Mouse (Mus musculus) heart, embryonic 16.5 days (tissue): ENCODE data around the gene Mycn. TPM values are rescaled to one million over a fixed set of nuclear protein-coding genes. Genes with fewer than 3 reads are reported as not detected.

Experiments used
- ATAC-seq: fragments of 200-750 bp; cut with Nextera tagmentation; replicated peaks from 2 replicates; pipeline ENCODE4 v1.8.0; 2017; ENCODE audit warnings: moderate number of reproducible peaks; ENCODE audit not compliant: insufficient read depth, low FRiP score; ENCODE audit errors: extremely low read depth
- H3K27ac ChIP-seq: fragments of 300-500 bp; sonication (generic); 2 replicates; pipeline ENCODE4 v1.5.1; 2014; ENCODE audit warnings: mild to moderate bottlenecking, low read length, control low read depth, moderate library complexity
- H3K27me3 ChIP-seq: fragments of 300-500 bp; sonication (generic); 2 replicates; pipeline ENCODE4 v1.6.1; 2014; ENCODE audit warnings: low read length, mixed read lengths; ENCODE audit not compliant: control insufficient read depth, insufficient read depth
- H3K36me3 ChIP-seq: fragments of 300-500 bp; sonication (generic); 2 replicates; pipeline ENCODE4 v1.6.1; 2014; ENCODE audit not compliant: control insufficient read depth, insufficient read depth
- H3K4me1 ChIP-seq: fragments of 300-500 bp; sonication (generic); 2 replicates; pipeline ENCODE4 v1.6.1; 2014; ENCODE audit warnings: low read length, mixed read lengths; ENCODE audit not compliant: control insufficient read depth, insufficient read depth
- H3K4me2 ChIP-seq: fragments of 300-500 bp; sonication (generic); 2 replicates; pipeline ENCODE4 v1.6.1; 2014; ENCODE audit warnings: low read depth, mild to moderate bottlenecking, control low read depth, low read length
- H3K4me3 ChIP-seq: fragments of 300-500 bp; sonication (generic); 2 replicates; pipeline ENCODE4 v1.5.1; 2014; ENCODE audit warnings: mild to moderate bottlenecking, control low read depth, low read length
- H3K9ac ChIP-seq: fragments of 300-500 bp; sonication (generic); 2 replicates; pipeline ENCODE4 v1.6.1; 2014; ENCODE audit warnings: low read length, control low read depth
- H3K9me3 ChIP-seq: fragments of 300-500 bp; sonication (generic); replicated peaks from 2 replicates; pipeline ENCODE4 v1.6.1; 2016; ENCODE audit warnings: low read length; ENCODE audit not compliant: control insufficient read depth
- WGBS: fragments of 180-500 bp; shearing (Covaris S2); extraction: QIAGEN DNeasy Blood & Tissue Kit; methylation state at CpG from one replicate; pipeline ENCODE4 v1.1.7; 2014; 5-methylcytosine and 5-hydroxymethylcytosine counted together
- polyA plus RNA-seq: library from polyadenylated mRNA; unstranded; fragments of >200 nt; fragmentation: Nextera tagmentation; extraction: Ambion mirVana; gene quantifications from 2 replicates; pipeline ENCODE4 v1.2.1, GENCODE M21; 2015

Gene Mycn
- polyA plus RNA-seq, 1 experiment from 2014 or later = 31.3 TPM

GRCm38 (mm10) chr12:12937088-12937487 is 4.6 kb downstream of the Mycn start:
- WGBS = 72% methylated on average over 30 of the region's 30 CpGs
- ATAC-seq = no peak
- Histone ChIP-seq H3K9ac (no peak overlapping the region), H3K27ac (no peak overlapping the region), H3K27me3 (no peaks in the 10 kb centered on the region), H3K4me3 (no peak overlapping the region), H3K4me1 (peaks cover 15% of the 10 kb centered on the region), H3K4me2 (peak overlapping the region; percentile 93; the same call in 1 of the 2 replicates), H3K36me3 (peaks cover 18% of the 10 kb centered on the region), H3K9me3 (no peaks in the 10 kb centered on the region)

DNA sequence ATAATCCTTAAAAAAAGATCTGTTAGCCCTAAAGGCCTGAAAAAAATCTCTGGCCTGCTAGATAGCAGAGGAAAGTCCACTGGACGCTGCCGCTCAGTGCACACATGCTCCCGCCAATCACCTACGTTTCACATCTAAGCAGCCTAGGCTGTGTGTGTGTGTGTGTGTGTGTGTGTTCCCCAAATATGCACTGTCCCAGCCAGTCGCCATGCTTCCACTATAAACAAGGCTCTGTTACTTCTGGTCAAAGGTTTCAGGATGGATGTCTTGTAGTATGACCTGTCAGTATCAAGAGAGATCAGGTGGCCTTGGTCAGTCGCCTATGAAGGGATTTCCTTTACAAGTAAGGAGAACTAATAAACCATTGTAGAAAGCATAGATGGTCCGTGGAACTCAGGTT is 9.5 kb downstream of the Mycn start:
- 78% methylated on average over 7 of the region's 7 CpGs for WGBS

GRCm38 (mm10) chr12:12928239-12928638 is 13.5 kb downstream of the Mycn start:
- Histone ChIP-seq H3K9ac (no peak overlapping the region), H3K36me3 (no peaks in the 10 kb centered on the region), H3K27ac (no peak overlapping the region), H3K27me3 (no peaks in the 10 kb centered on the region), H3K4me3 (no peak overlapping the region), H3K4me2 (no peak overlapping the region), H3K4me1 (no peaks in the 10 kb centered on the region), H3K9me3 (peaks cover 3% of the 10 kb centered on the region)
- ATAC-seq = no peak
- 75% methylated on average over 3 of the region's 3 CpGs for WGBS

More for the DNA sequence above, 9.5 kb downstream of the Mycn start:
- Histone ChIP-seq H3K4me2 (no peak overlapping the region), H3K4me3 (no peak overlapping the region), H3K36me3 (peaks cover 15% of the 10 kb centered on the region), H3K9ac (no peak overlapping the region), H3K27me3 (no peaks in the 10 kb centered on the region), H3K4me1 (peaks cover 5% of the 10 kb centered on the region; the same call in 1 of the 2 replicates), H3K9me3 (no peaks in the 10 kb centered on the region), H3K27ac (no peak overlapping the region)
- ATAC-seq = no peak

GRCm38 (mm10) chr12:12926975-12927527 is 14.7 kb downstream of the Mycn start:
- no peak for ATAC-seq
- H3K4me1 ChIP-seq = no peaks in the 10 kb centered on the region
- H3K9me3 ChIP-seq = peaks cover 3% of the 10 kb centered on the region
- no peak overlapping the region for H3K27ac ChIP-seq
- H3K4me3 ChIP-seq = no peak overlapping the region
- no peaks in the 10 kb centered on the region for H3K27me3 ChIP-seq
- WGBS = 92% methylated on average over 3 of the region's 3 CpGs
- H3K9ac ChIP-seq = no peak overlapping the region
- no peak overlapping the region for H3K4me2 ChIP-seq
- H3K36me3 ChIP-seq = no peaks in the 10 kb centered on the region

DNA sequence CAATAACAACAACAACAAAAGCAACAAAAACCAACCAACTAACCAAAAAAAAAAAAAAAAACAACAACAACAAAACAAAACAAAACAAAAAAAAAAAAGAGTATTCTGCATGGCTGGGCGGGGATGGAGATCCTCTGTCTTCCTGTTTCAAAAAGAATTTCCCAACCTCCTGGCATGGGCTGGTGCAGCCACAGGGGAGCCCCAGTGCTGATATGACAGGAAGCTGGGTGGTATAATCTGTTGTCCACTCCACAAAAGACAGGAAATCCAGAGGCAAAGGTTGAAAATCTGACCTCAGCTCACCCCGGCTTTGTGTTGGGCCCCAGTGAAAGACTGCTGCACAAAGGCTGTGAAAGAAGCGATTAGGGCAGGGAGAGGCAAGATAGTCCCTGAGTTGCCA is 17.3 kb downstream of the Mycn start:
- WGBS = 71% methylated on average over 3 of the region's 3 CpGs
- Histone ChIP-seq H3K36me3 (no peaks in the 10 kb centered on the region), H3K27me3 (no peaks in the 10 kb centered on the region), H3K4me3 (no peak overlapping the region), H3K27ac (no peak overlapping the region), H3K9ac (no peak overlapping the region), H3K9me3 (peaks cover 3% of the 10 kb centered on the region), H3K4me1 (peaks cover 2% of the 10 kb centered on the region; the same call in 1 of the 2 replicates), H3K4me2 (no peak overlapping the region)
- no peak for ATAC-seq

GRCm38 (mm10) chr12:12920166-12921157 is 21.3 kb downstream of the Mycn start:
- Histone ChIP-seq H3K27ac (no peak overlapping the region), H3K4me1 (peaks cover 2% of the 10 kb centered on the region; the same call in 1 of the 2 replicates), H3K4me2 (no peak overlapping the region), H3K27me3 (no peaks in the 10 kb centered on the region), H3K4me3 (no peak overlapping the region), H3K36me3 (no peaks in the 10 kb centered on the region), H3K9ac (no peak overlapping the region), H3K9me3 (no peaks in the 10 kb centered on the region)
- ATAC-seq = no peak
- WGBS = 39% methylated on average over 12 of the region's 12 CpGs

- Histone ChIP-seq H3K4me2 (no peak overlapping the region), H3K9ac (no peak overlapping the region), H3K4me1 (peaks cover 2% of the 10 kb centered on the region; the same call in 1 of the 2 replicates), H3K27me3 (no peaks in the 10 kb centered on the region), H3K36me3 (no peaks in the 10 kb centered on the region), H3K9me3 (no peaks in the 10 kb centered on the region), H3K4me3 (no peak overlapping the region), H3K27ac (no peak overlapping the region)
- 34% methylated on average over 9 of the region's 9 CpGs for WGBS
- ATAC-seq = no peak
Observed at GRCm38 (mm10) chr12:12916298-12916697, 25.4 kb downstream of the Mycn start.

- ATAC-seq = no peak
- Histone ChIP-seq H3K36me3 (no peaks in the 10 kb centered on the region), H3K4me2 (no peak overlapping the region), H3K9me3 (no peaks in the 10 kb centered on the region), H3K4me1 (no peaks in the 10 kb centered on the region), H3K27ac (no peak overlapping the region), H3K9ac (no peak overlapping the region), H3K27me3 (no peaks in the 10 kb centered on the region), H3K4me3 (no peak overlapping the region)
- WGBS = 72% methylated on average over 11 of the region's 11 CpGs
Observed at GRCm38 (mm10) chr12:12910356-12910979, 31.2 kb downstream of the Mycn start.
